Mouse (Mus musculus): ENCODE measurements around the gene Lilra5. TPM values are rescaled to one million over a fixed set of nuclear protein-coding genes. Genes with fewer than 3 reads are reported as not detected.

The Lilra5 gene
- not detected for total RNA-seq (2023)

DNA sequence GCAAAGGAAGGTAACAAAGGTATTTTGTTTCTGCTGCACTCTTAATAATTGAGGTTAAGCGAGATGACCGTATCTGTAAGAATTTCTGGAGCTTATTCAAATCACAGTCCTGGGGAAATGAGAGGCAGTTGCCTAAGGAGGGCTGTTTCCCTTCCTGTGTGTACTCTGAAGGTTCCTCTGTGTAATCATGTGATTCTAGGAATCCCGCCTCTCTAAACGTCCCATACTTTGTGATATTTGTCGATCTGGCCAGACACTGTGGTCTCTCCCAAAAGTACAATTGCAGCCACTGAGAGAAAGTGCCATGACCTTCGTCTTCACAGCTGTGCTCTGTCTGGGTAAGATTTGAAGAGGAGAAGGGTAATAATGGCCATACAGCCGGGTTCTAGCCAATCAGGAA is at the start of gene Lilra5:
TSS of gene Lilra5 (plus strand) at position 301 of the 400 bp plus-strand sequence.

Other genes starting within 250 kb of the Lilra5 start
- gene Lair1, start 174.6 kb upstream of the Lilra5 start, total RNA-seq (2023) = 14.0 TPM
- not detected for gene Ttyh1, start 118.3 kb upstream of the Lilra5 start, total RNA-seq (2023)
- 473 TPM for gene Leng8, start 100.7 kb upstream of the Lilra5 start, total RNA-seq (2023)
- 11.1 TPM for gene Leng9, start 87.4 kb upstream of the Lilra5 start, total RNA-seq (2023)
- gene Cdc42ep5, start 72.9 kb upstream of the Lilra5 start, total RNA-seq (2023) = not detected
- 2.7 TPM for gene Ncr1, start 100.0 kb downstream of the Lilra5 start, total RNA-seq (2023)
- 0.12 TPM for gene Gp6, start 160.0 kb downstream of the Lilra5 start, total RNA-seq (2023)
- gene Rdh13, start 207.9 kb downstream of the Lilra5 start, total RNA-seq (2023) = 8.8 TPM
- gene Eps8l1, start 222.9 kb downstream of the Lilra5 start, total RNA-seq (2023) = 40.5 TPM